Comparison of ENCODE assay signal across 8 mouse cellular contexts in genomic region chr2:163657975-163658886, GRCm38 (mm10). TPM values are rescaled to one million over a fixed set of nuclear protein-coding genes. Genes with fewer than 3 reads are reported as not detected.
A peak's percentile ranks its signal among the peaks of the same experiment; 100 is the strongest.
DNase-seq lines count a peak whose midpoint lies in the region.

Gene Pkig (plus strand): TSS chr2:163658386.

- DNase-seq in NIH3T3 (ENCODE audit: low read depth) = peak; percentile 93
- peak; percentile 82 for DNase-seq in cerebellum, adult 9-10 months
- peak; percentile 52 to 84 for DNase-seq in frontal cortex, adult 2 months (ENCODE audit: extremely low spot score in 1 of 2, low spot score in 1 of 2)
- peak; percentile 89 for DNase-seq in hindbrain, embryonic 10.5 days (ENCODE audit: low spot score)
- DNase-seq in layer of hippocampus, postnatal 10 days (ENCODE audit: low spot score in 2 of 2) = peak; percentile 83 to 89
- peak; percentile 91 for DNase-seq in lung, postnatal 10 days
- peak; percentile 74 for DNase-seq in ovary, postnatal 14 days (ENCODE audit: low spot score)
- DNase-seq in thymus, postnatal 10 days (ENCODE audit: low spot score in 2 of 2) = peak; percentile 74 to 82

- peak within 1 kb of the TSS; percentile 95 for H3K27ac ChIP-seq in hindbrain, embryonic 10.5 days

- no peaks in the 10 kb centered on the region for H3K36me3 ChIP-seq in hindbrain, embryonic 10.5 days

- WGBS in hindbrain, embryonic 10.5 days = under 1% methylated on average over 71 of the region's 71 CpGs

- H3K4me1 ChIP-seq in hindbrain, embryonic 10.5 days (replicated peaks) = peaks cover 39% of the 10 kb centered on the region

- no peaks in the 10 kb centered on the region for H3K9me3 ChIP-seq in hindbrain, embryonic 10.5 days

- H3K27me3 ChIP-seq in hindbrain, embryonic 10.5 days (ENCODE audit: insufficient read depth, poor library complexity, severe bottlenecking) = no peaks in the 10 kb centered on the region

- peak within 1 kb of the TSS; percentile 68 for H3K4me3 ChIP-seq in hindbrain, embryonic 10.5 days

RNA-seq across cellular contexts. Expression of gene Pkig, which starts in this region (rescaled TPM):
- polyA plus RNA-seq in frontal cortex, adult 2 months (2012; rRNA removed) = 194 and 214 TPM in 2 replicates
- polyA plus RNA-seq in hindbrain, embryonic 10.5 days (2016; fragmentation: Nextera tagmentation; extraction: Ambion mirVana) = 158 and 185 TPM in 2 replicates
- total RNA-seq in layer of hippocampus, postnatal 10 days (2021) = 10 to 100 TPM; 75.4 to 87.8 TPM

Comparison
In these comparisons a context has a peak if more than half of its experiments do, and no peak if none do; other contexts are left out.
1. Peak in every context shown above with its lines: DNase-seq, H3K4me3 ChIP-seq and H3K27ac ChIP-seq.